In genomic region chr3:57472407-57472806, GRCm38 (mm10) we compare ENCODE assay signal across 10 mouse cellular contexts. TPM values are rescaled to one million over a fixed set of nuclear protein-coding genes. Genes with fewer than 3 reads are reported as not detected.
A peak's percentile ranks its signal among the peaks of the same experiment; 100 is the strongest.
DNase-seq lines count a peak whose midpoint lies in the region; ATAC-seq and TF ChIP-seq lines count a peak whose summit lies in the region.
"Had no signal": no experiment of that assay in that cellular context is flagged by ENCODE, and none has a peak within 500 bp of the region (broad histone marks: within the 10 kb centered on the region; RNA-seq: fewer than 3 reads in every experiment).

No protein-coding gene starts in this region.

- TF ChIP-seq POLR2A in limb, embryonic 14.5 days (IDR thresholded peaks at IDR 0.05; ENCODE audit: borderline replicate concordance, extremely low read depth, insufficient read depth, insufficient read length): no peak

- no peaks in the 10 kb centered on the region for H3K9me3 ChIP-seq in hindbrain, embryonic 11.5 days (ENCODE audit: control insufficient read depth, low read length)
- no peaks in the 10 kb centered on the region for H3K9me3 ChIP-seq in limb, embryonic 14.5 days (ENCODE audit: control insufficient read depth, low read length)

- H3K4me3 ChIP-seq in hindbrain, embryonic 11.5 days (ENCODE audit: low read depth, low read length): no peak overlapping the region
- H3K4me3 ChIP-seq in limb, embryonic 14.5 days (replicated peaks; ENCODE audit: low read length): no peak overlapping the region

- H3K9ac ChIP-seq in hindbrain, embryonic 11.5 days (ENCODE audit: low read depth, low read length): no peak overlapping the region
- no peak overlapping the region for H3K9ac ChIP-seq in limb, embryonic 14.5 days (ENCODE audit: low read depth, low read length, severe bottlenecking)
- H3K9ac ChIP-seq: liver, embryonic 14.5 days had no signal

- ATAC-seq in cerebellum, adult (ENCODE audit: insufficient number of reproducible peaks, low FRiP score, low TSS enrichment): no peak
- ATAC-seq in hindbrain, embryonic 11.5 days (ENCODE audit: low FRiP score): peak; percentile 85
- no peak for ATAC-seq in limb, embryonic 14.5 days (ENCODE audit: low FRiP score, low read depth)

- peak; percentile 38 for DNase-seq in cerebellum, postnatal 10 days
- peak; percentile 20 for DNase-seq in brain, adult 2 months (ENCODE audit: low read depth, low spot score)
- peak; percentile 77 for DNase-seq in hindbrain, embryonic 11.5 days (ENCODE audit: low spot score)
- peak; percentile 26 for DNase-seq in limb, embryonic 14.5 days (ENCODE audit: low spot score)
- DNase-seq in ovary, postnatal 14 days (ENCODE audit: low spot score): no peak
- no peak for DNase-seq in thymus, postnatal 14 days
- no peak for DNase-seq in T-cell, adult 2 months (ENCODE audit: low spot score)

- WGBS in hindbrain, embryonic 11.5 days: 34% methylated on average over 4 of the region's 4 CpGs
- 28% methylated on average over 4 of the region's 4 CpGs for WGBS in limb, embryonic 14.5 days

- no peaks in the 10 kb centered on the region for H3K27me3 ChIP-seq in hindbrain, embryonic 11.5 days (ENCODE audit: control insufficient read depth, insufficient read depth, low read length)
- H3K27me3 ChIP-seq in limb, embryonic 14.5 days (ENCODE audit: control insufficient read depth, insufficient read depth, low read length): no peaks in the 10 kb centered on the region

- H3K36me3 ChIP-seq in hindbrain, embryonic 11.5 days (ENCODE audit: control insufficient read depth, insufficient read depth, low read length): no peaks in the 10 kb centered on the region
- 0 out of 2 replicates have a peak, but pooled peaks cover 11% of the 10 kb centered on the region for H3K36me3 ChIP-seq in limb, embryonic 14.5 days (ENCODE audit: control insufficient read depth, insufficient read depth, low read length)

- H3K27ac ChIP-seq in hindbrain, embryonic 11.5 days (ENCODE audit: low read depth, low read length): no peak overlapping the region
- H3K27ac ChIP-seq in limb, embryonic 14.5 days (replicated peaks; ENCODE audit: low read depth, low read length): no peak overlapping the region
- H3K27ac ChIP-seq: liver, embryonic 14.5 days had no signal

- H3K4me2 ChIP-seq in hindbrain, embryonic 11.5 days (replicated peaks; ENCODE audit: low read depth, low read length): no peak overlapping the region
- no peak overlapping the region for H3K4me2 ChIP-seq in limb, embryonic 14.5 days (replicated peaks; ENCODE audit: low read depth, low read length, severe bottlenecking)
- H3K4me2 ChIP-seq: heart, embryonic 11.5 days had no signal

- peaks cover 2% of the 10 kb centered on the region; the same call in 1 of the 2 replicates for H3K4me1 ChIP-seq in hindbrain, embryonic 11.5 days (replicated peaks; ENCODE audit: control insufficient read depth, insufficient read depth, low read length)
- peaks cover 30% of the 10 kb centered on the region for H3K4me1 ChIP-seq in limb, embryonic 14.5 days (ENCODE audit: control insufficient read depth, insufficient read depth, low read length)

RNA-seq across cellular contexts. Expression of gene Tm4sf4, which starts 47.3 kb away (rescaled TPM):
- polyA plus RNA-seq in hindbrain, embryonic 11.5 days (2014; fragmentation: Nextera tagmentation; extraction: Ambion mirVana): 0.20 TPM in 1 of 2 replicates, not detected in the other
- 0.12 and 0.13 TPM in 2 replicates for polyA plus RNA-seq in limb, embryonic 14.5 days (2012; rRNA removed)
- 0.12 TPM in 1 of 2 replicates, not detected in the other for polyA plus RNA-seq in limb, embryonic 14.5 days (2014; fragmentation: Nextera tagmentation; extraction: Ambion mirVana)

Comparison
In these comparisons a context has a peak if more than half of its experiments do, and no peak if none do; other contexts are left out.
1. DNase-seq: peak in cerebellum, postnatal 10 days (2 of 2), brain, adult 2 months (single experiment), hindbrain, embryonic 11.5 days (single experiment) and limb, embryonic 14.5 days (single experiment); none in ovary, postnatal 14 days (single experiment), thymus, postnatal 14 days (single experiment) and T-cell, adult 2 months (single experiment).